Mouse (Mus musculus) kidney, embryonic 14.5 days (tissue): ENCODE results near the gene Rbm4b. TPM values are rescaled to one million over a fixed set of nuclear protein-coding genes. Genes with fewer than 3 reads are reported as not detected.

Source experiments
- ATAC-seq: fragments of 200-750 bp; cut with Nextera tagmentation; 2 replicates; pipeline ENCODE4 v1.8.0; 2017; ENCODE audit warnings: moderate number of reproducible peaks, mild to moderate bottlenecking, moderate TSS enrichment, moderate library complexity; ENCODE audit not compliant: low FRiP score, low TSS enrichment
- H3K27ac ChIP-seq: fragments of 300-500 bp; sonication (generic); 2 replicates; pipeline ENCODE4 v1.5.1; 2014; ENCODE audit warnings: low read depth, mild to moderate bottlenecking, low read length, moderate library complexity, mixed read lengths
- H3K27me3 ChIP-seq: fragments of 300-500 bp; sonication (generic); 2 replicates; pipeline ENCODE4 v1.6.1; 2014; ENCODE audit warnings: mild to moderate bottlenecking, low read length; ENCODE audit not compliant: control insufficient read depth, insufficient read depth
- H3K36me3 ChIP-seq: fragments of 300-500 bp; sonication (generic); 2 replicates; pipeline ENCODE4 v1.6.1; 2014; ENCODE audit warnings: low read length, mixed read lengths; ENCODE audit not compliant: control insufficient read depth, insufficient read depth
- H3K4me1 ChIP-seq: fragments of 300-500 bp; sonication (generic); 2 replicates; pipeline ENCODE4 v1.6.1; 2014; ENCODE audit warnings: low read length, mixed read lengths; ENCODE audit not compliant: control insufficient read depth, insufficient read depth
- H3K4me2 ChIP-seq: fragments of 300-500 bp; sonication (generic); replicated peaks from 2 replicates; pipeline ENCODE4 v1.6.1; 2014; ENCODE audit warnings: low read depth, mild to moderate bottlenecking, low read length
- H3K4me3 ChIP-seq: fragments of 300-500 bp; sonication (generic); 2 replicates; pipeline ENCODE4 v1.5.1; 2014; ENCODE audit warnings: mild to moderate bottlenecking, low read length
- H3K9ac ChIP-seq: fragments of 300-500 bp; sonication (generic); 2 replicates; pipeline ENCODE4 v1.6.1; 2014; ENCODE audit warnings: low read depth, mild to moderate bottlenecking, low read length, moderate library complexity
- H3K9me3 ChIP-seq: fragments of 300-500 bp; sonication (generic); 2 replicates; pipeline ENCODE4 v1.6.1; 2016; ENCODE audit warnings: low read length; ENCODE audit not compliant: control insufficient read depth
- WGBS: fragments of 180-500 bp; shearing (Covaris S2); extraction: QIAGEN DNeasy Blood & Tissue Kit; methylation state at CpG from one replicate; pipeline ENCODE4 v1.1.7; 2014; 5-methylcytosine and 5-hydroxymethylcytosine counted together
- polyA plus RNA-seq: library from polyadenylated mRNA; unstranded; fragments of >200 nt; fragmentation: Nextera tagmentation; extraction: Ambion mirVana; gene quantifications from 2 replicates; pipeline ENCODE4 v1.2.1, GENCODE M21; 2014

The Rbm4b gene
- polyA plus RNA-seq, 1 experiment from 2014 or later: 79.8 TPM

GRCm38 (mm10) chr19:4717281-4717680 lies 39.0 kb upstream of the Rbm4b start:
- H3K27me3 ChIP-seq: peaks cover 27% of the 10 kb centered on the region
- H3K4me1 ChIP-seq: peaks cover 18% of the 10 kb centered on the region
- ATAC-seq: no peak
- WGBS: 97% methylated on average over 2 of the region's 2 CpGs
- no peak overlapping the region for H3K9ac ChIP-seq
- H3K9me3 ChIP-seq: no peaks in the 10 kb centered on the region
- no peak overlapping the region for H3K27ac ChIP-seq
- H3K4me2 ChIP-seq: no peak overlapping the region
- no peak overlapping the region for H3K4me3 ChIP-seq
- H3K36me3 ChIP-seq: no peaks in the 10 kb centered on the region

- Histone ChIP-seq H3K9ac (0 out of 2 replicates have a peak overlapping the region, but pooled peaks have one; percentile 12), H3K4me3 (no peak overlapping the region), H3K36me3 (no peaks in the 10 kb centered on the region), H3K9me3 (no peaks in the 10 kb centered on the region), H3K4me1 (peaks cover 15% of the 10 kb centered on the region), H3K27ac (no peak overlapping the region), H3K27me3 (peaks cover 13% of the 10 kb centered on the region; the same call in 1 of the 2 replicates), H3K4me2 (peak overlapping the region; percentile 12; the same call in 1 of the 2 replicates)
- no peak; the same call in 1 of the 2 replicates for ATAC-seq
- WGBS: 27% methylated on average over 12 of the region's 12 CpGs
These were observed 37.6 kb upstream of the Rbm4b start for GRCm38 (mm10) chr19:4718716-4719115.

- Histone ChIP-seq H3K36me3 (no peaks in the 10 kb centered on the region), H3K4me1 (peaks cover 15% of the 10 kb centered on the region), H3K27ac (no peak overlapping the region), H3K4me3 (no peak overlapping the region), H3K9ac (no peak overlapping the region), H3K27me3 (peaks cover 7% of the 10 kb centered on the region; the same call in 1 of the 2 replicates), H3K9me3 (no peaks in the 10 kb centered on the region), H3K4me2 (peak overlapping the region; percentile 12; the same call in 1 of the 2 replicates)
- 7% methylated on average over 5 of the region's 5 CpGs for WGBS
- ATAC-seq: peak; percentile 91
These were observed 36.9 kb upstream of the Rbm4b start for GRCm38 (mm10) chr19:4719351-4719764.

- ATAC-seq: no peak
- no peak overlapping the region for H3K4me3 ChIP-seq
- no peaks in the 10 kb centered on the region for H3K36me3 ChIP-seq
- H3K27ac ChIP-seq: peak overlapping the region; percentile 13; the same call in 1 of the 2 replicates
- H3K27me3 ChIP-seq: no peaks in the 10 kb centered on the region
- WGBS: 85% methylated on average over 15 of the region's 15 CpGs
- H3K9me3 ChIP-seq: no peaks in the 10 kb centered on the region
- peaks cover 15% of the 10 kb centered on the region for H3K4me1 ChIP-seq
- peak overlapping the region; percentile 32 for H3K4me2 ChIP-seq
- no peak overlapping the region for H3K9ac ChIP-seq
These were observed 36.2 kb upstream of the Rbm4b start for GRCm38 (mm10) chr19:4720112-4720511.

GRCm38 (mm10) chr19:4720671-4721244 lies 35.5 kb upstream of the Rbm4b start:
- H3K4me3 ChIP-seq: peak overlapping the region; percentile 31
- H3K9me3 ChIP-seq: no peaks in the 10 kb centered on the region
- peaks cover 15% of the 10 kb centered on the region for H3K4me1 ChIP-seq
- no peak overlapping the region for H3K27ac ChIP-seq
- H3K36me3 ChIP-seq: no peaks in the 10 kb centered on the region
- peak overlapping the region; percentile 37; the same call in 1 of the 2 replicates for H3K9ac ChIP-seq
- peak; percentile 54 for ATAC-seq
- peak overlapping the region; percentile 32 for H3K4me2 ChIP-seq
- WGBS: 15% methylated on average over 11 of the region's 11 CpGs
- no peaks in the 10 kb centered on the region for H3K27me3 ChIP-seq

- Histone ChIP-seq H3K4me1 (no peaks in the 10 kb centered on the region), H3K4me3 (no peak overlapping the region), H3K4me2 (no peak overlapping the region), H3K27ac (no peak overlapping the region), H3K36me3 (peaks cover 5% of the 10 kb centered on the region; the same call in 1 of the 2 replicates), H3K9me3 (no peaks in the 10 kb centered on the region), H3K27me3 (no peaks in the 10 kb centered on the region), H3K9ac (no peak overlapping the region)
- ATAC-seq: no peak
- WGBS: 63% methylated on average over 9 of the region's 9 CpGs
These were observed 27.1 kb upstream of the Rbm4b start for GRCm38 (mm10) chr19:4729186-4729585.

- H3K36me3 ChIP-seq: peaks cover 8% of the 10 kb centered on the region
- H3K27ac ChIP-seq: no peak overlapping the region
- H3K4me2 ChIP-seq: no peak overlapping the region
- no peak for ATAC-seq
- 83% methylated on average over 3 of the region's 3 CpGs for WGBS
- H3K9ac ChIP-seq: no peak overlapping the region
- no peak overlapping the region for H3K4me3 ChIP-seq
- H3K27me3 ChIP-seq: no peaks in the 10 kb centered on the region
- no peaks in the 10 kb centered on the region for H3K9me3 ChIP-seq
- no peaks in the 10 kb centered on the region for H3K4me1 ChIP-seq
These were observed 23.2 kb upstream of the Rbm4b start for GRCm38 (mm10) chr19:4733052-4733451.

GRCm38 (mm10) chr19:4737866-4738265 lies 18.4 kb upstream of the Rbm4b start:
- Histone ChIP-seq H3K36me3 (peaks cover 3% of the 10 kb centered on the region), H3K4me3 (no peak overlapping the region), H3K9me3 (no peaks in the 10 kb centered on the region), H3K27me3 (no peaks in the 10 kb centered on the region), H3K27ac (no peak overlapping the region), H3K4me1 (no peaks in the 10 kb centered on the region), H3K4me2 (no peak overlapping the region), H3K9ac (no peak overlapping the region)
- ATAC-seq: no peak
- 87% methylated on average over 13 of the region's 13 CpGs for WGBS

GRCm38 (mm10) chr19:4739053-4739452 lies 17.2 kb upstream of the Rbm4b start:
- 0 out of 2 replicates have a peak, but pooled peaks cover 3% of the 10 kb centered on the region for H3K4me1 ChIP-seq
- no peak overlapping the region for H3K4me2 ChIP-seq
- 92% methylated on average over 11 of the region's 11 CpGs for whole genome bisulfite sequencing
- no peaks in the 10 kb centered on the region for H3K9me3 ChIP-seq
- no peaks in the 10 kb centered on the region for H3K27me3 ChIP-seq
- H3K9ac ChIP-seq: no peak overlapping the region
- ATAC-seq: no peak
- peaks cover 5% of the 10 kb centered on the region for H3K36me3 ChIP-seq
- H3K4me3 ChIP-seq: no peak overlapping the region
- no peak overlapping the region for H3K27ac ChIP-seq
